Mouse (Mus musculus): ENCODE measurements around the gene Mtmr3.
A peak's percentile ranks its signal among the peaks of the same experiment; 100 is the strongest.

The Mtmr3 gene

DNA sequence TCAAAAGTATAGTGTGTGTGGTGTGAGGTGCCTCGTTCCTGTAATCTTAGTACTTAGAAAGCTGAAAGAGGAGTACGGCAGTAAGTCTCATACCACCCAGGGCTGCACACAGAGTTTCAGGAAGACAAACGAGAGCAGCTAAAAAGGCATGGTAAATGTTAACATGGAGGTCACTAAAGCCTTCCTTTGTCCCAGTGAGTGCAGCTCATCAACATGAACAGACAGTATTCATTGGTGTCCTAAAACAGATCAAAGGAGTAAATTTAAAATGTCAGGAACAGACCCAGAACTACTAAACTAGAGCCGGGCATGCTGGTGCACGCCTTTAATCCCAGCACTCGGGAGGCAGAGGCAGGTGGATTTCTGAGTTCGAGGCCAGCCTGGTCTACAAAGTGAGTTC is 75.7 kb downstream of the Mtmr3 start:
- DNase-seq (ENCODE audit: low spot score): no peak

DNA sequence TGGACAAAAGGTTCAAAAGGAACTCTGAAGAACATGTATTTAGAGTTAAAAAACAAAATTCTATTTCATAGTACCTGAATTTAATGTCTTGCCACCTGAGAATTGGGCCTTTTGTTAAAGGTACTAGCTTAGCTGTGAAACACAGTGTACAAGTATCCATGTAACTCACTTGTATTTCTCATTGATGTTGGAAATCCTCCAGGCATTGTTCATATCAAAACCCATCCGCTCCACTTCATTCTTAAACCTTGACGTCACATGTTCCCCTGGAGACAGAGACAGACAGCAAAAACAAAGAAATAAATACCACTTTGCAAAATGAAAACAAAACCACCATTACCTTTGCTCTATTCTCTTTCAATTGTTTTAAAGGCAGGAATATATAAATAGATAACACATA is 87.2 kb downstream of the Mtmr3 start:
- no peak for DNase-seq (ENCODE audit: low spot score)

DNA sequence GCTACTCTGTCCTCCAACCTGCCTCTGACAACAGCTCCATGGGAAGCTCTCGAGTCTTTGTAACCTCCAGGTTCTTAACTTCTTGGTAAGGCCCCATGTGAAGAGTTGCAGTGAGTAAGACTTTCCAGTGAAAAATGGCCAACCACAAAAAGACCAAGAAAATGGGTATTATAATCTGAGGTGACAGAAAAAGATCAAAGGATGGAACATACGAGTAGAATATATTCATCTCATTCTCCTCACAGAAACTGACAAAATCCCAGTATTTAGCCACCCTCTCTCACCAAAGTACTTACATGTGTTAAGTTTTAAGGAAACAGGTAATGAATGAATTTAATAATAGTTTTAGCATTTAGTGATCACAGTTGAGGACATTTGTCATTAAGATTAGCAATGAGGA is 88.2 kb downstream of the Mtmr3 start:
- no peak for DNase-seq (ENCODE audit: low spot score)

- DNase-seq (ENCODE audit: low spot score): no peak
Observed at GRCm38 (mm10) chr11:4502206-4502605, 92.5 kb downstream of the Mtmr3 start.

GRCm38 (mm10) chr11:4500826-4501225 is 93.8 kb downstream of the Mtmr3 start:
- no peak for DNase-seq (ENCODE audit: low spot score)

DNA sequence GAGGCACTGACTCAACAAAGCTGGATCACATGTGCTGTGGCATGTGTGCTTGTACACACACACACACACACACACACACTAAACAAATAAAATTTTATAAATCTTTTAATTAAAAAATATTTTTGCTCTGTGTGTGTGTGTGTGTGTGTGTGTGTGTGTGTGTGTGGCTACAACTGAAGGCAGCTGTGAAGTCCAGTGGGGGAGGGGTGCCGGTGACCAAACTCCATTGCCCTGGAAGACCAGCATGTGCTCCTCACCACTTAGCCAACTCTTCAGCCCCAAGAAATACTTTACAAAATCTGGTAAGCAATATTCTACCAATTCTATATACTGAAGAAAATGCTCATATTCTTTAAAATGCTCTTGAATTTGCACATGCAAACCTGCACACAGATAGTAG is 94.4 kb downstream of the Mtmr3 start:
- no peak for DNase-seq (ENCODE audit: low spot score)

- DNase-seq (ENCODE audit: low spot score): no peak
Observed at GRCm38 (mm10) chr11:4499456-4499855, 95.2 kb downstream of the Mtmr3 start.

GRCm38 (mm10) chr11:4498774-4499173 is 95.9 kb downstream of the Mtmr3 start:
- DNase-seq (ENCODE audit: low spot score): no peak

DNA sequence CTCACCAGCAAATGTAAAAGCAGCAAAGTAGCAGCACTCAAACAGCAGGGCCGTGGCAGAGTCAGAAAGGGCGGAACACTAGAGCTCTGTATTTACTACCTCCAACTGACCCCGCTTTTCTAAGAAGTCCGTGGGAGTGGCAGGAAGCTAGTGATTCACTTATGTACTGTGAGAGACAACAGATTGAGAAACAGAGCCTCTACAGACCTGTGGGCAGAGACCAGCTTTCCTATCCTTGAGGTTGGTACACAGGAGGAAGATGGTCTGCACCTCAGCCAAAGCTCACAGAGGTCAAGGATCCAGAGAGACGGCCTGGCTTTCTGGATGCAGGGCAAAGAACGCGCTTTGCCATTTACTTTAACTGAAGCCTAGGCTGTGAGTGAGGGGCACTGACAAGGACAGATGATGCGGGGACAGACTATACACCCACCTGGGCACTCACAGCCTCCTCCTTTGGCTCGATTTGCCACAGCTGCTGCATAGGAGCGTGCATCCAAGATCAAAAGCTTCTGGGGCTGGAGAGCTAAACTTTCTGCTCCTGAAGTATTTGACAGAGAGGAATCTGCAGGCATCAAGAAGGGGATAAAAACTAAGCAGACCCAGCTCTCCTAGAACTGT is 97.1 kb downstream of the Mtmr3 start:
- peak; percentile 18 for DNase-seq (ENCODE audit: low spot score)

GRCm38 (mm10) chr11:4495021-4495540 is 99.6 kb downstream of the Mtmr3 start:
- no peak for DNase-seq (ENCODE audit: low spot score)

- no peak for DNase-seq (ENCODE audit: low spot score)
Observed at GRCm38 (mm10) chr11:4489207-4489606, 105.5 kb downstream of the Mtmr3 start.

GRCm38 (mm10) chr11:4488798-4489197 is 105.9 kb downstream of the Mtmr3 start:
- DNase-seq (ENCODE audit: low spot score): no peak

GRCm38 (mm10) chr11:4488367-4488766 is 106.3 kb downstream of the Mtmr3 start:
- no peak for DNase-seq (ENCODE audit: low spot score)

GRCm38 (mm10) chr11:4487401-4487965 is 107.2 kb downstream of the Mtmr3 start:
- peak; percentile 73 for DNase-seq (ENCODE audit: low spot score)

- DNase-seq (ENCODE audit: low spot score): no peak
Observed at GRCm38 (mm10) chr11:4484541-4484940, 110.1 kb downstream of the Mtmr3 start.

- DNase-seq (ENCODE audit: low spot score): no peak
Observed at GRCm38 (mm10) chr11:4482641-4483040, 112.0 kb downstream of the Mtmr3 start.

DNA sequence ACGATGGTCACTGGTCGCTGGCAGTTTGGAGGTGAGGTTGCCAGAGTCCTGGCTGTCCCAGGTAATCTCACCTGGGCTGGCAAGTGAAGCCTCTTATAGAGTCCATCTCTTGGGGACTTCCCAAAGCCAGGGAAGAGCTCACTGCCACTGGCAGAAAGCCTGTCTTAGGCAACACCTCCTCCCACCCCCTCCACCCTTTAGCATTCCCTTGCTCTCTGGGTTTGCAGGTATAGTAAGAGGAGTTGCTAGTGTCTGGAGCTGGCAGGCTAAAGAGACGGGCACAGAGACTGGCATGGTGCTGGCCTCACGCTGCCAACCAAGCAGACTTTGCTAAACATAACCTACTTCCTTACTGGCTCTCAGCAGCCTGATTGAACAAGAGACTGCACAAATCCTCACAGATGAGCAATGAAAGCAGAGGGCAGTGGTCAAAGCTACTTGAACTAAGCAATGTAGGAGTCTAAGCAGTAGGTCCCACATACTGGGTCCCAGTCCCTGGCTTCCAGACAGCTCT is 118.4 kb downstream of the Mtmr3 start:
- DNase-seq (ENCODE audit: low spot score): no peak

DNA sequence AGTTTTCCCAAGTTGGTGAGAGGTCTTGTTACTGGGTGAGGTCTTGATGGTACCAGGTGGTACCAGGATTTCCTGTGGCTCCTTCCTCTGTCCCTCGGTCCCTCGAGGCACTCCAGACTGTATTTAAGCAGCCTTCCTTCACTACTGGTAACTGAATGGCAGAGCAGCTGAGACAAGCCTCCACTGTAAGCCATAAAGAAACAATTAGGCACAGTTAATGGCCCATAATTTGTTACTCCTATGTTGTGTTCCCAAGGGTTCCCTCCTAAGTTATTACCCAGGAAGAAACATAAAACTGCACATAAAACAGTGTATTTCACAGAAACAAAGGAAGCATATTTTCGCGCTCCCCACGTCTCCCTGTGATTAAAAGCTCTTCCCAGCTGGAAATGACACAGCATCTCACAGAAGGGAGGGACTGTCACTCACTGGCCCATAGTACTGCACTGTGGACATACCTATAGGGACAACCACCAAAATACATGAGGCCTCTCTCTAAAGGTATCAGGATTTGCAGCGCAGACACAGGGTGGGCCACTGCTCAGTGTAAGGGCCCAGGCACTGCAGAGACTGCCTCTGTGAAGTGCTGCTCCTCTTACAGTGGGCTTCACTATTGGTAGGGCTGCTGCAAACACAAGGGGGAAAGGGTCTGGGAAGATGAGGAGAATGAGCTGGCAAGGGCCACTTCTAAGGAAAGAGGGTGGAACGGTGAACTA is 122.0 kb downstream of the Mtmr3 start:
- DNase-seq (ENCODE audit: low spot score): no peak

- DNase-seq (ENCODE audit: low spot score): no peak
Observed at GRCm38 (mm10) chr11:4471734-4472133, 122.9 kb downstream of the Mtmr3 start.

DNA sequence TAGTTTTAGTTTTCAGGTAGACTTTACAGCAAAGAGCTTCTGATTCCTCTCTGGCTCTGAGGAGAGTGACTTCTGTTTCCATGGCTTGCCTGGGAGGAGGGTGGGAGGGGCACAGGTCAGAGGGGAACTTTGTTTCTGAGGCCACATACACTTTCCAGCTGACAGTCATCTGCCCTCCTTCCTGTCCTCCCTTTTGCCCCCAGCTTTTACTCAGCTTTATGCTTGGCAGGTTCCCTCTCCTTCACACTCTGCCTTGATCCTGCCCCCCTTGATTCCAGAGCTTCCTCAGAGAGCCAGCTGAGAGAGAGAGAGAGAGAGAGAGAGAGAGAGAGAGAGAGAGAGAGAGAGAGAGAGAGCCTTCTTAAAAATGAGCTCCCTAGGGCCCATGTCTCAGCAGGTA is 123.4 kb downstream of the Mtmr3 start:
- no peak for DNase-seq (ENCODE audit: low spot score)

DNA sequence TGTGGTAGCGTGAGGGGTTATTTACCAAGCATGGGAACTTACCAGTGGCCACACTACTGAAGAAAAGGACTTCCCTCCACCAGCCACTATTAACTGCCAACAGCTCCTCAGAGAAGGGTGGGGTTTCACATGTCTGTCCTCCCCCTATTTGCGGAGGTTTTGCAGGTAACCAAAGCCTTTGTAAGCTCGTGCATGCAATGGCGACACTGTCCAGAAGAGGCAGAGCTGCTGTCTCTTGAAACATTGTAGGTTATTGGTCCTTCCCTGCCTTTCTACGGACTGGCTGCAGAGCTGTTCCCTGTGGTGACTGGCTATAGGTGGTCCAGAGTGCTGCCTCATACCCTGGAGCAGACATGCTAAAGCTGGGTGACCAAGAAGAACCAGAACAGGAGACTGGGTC is 125.6 kb downstream of the Mtmr3 start:
- DNase-seq (ENCODE audit: low spot score): no peak

DNA sequence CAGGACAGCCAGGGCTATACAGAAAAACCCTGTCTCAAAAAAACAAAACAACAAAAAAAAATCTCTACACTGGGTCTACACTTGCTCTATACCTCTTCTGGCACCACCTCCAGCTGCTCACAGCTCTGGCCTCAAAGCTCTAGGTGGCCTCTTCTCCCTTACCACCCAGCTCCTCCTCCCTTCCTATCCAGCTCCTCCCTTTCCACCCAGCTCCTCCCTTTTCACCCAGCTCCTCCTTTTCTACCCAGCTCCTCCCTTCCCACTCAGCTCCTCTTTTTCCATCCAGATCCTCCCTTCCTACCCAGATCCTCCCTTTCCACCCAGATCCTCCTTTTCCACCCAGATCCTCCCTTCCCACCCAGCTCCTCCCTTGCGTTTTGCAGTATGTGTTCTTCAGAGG is 127.2 kb downstream of the Mtmr3 start:
- DNase-seq (ENCODE audit: low spot score): no peak

- DNase-seq (ENCODE audit: low spot score): no peak
Observed at GRCm38 (mm10) chr11:4466191-4466590, 128.5 kb downstream of the Mtmr3 start.

Measured in c-Kit-positive CD71-positive TER-119-positive erythroid progenitor cells, embryonic 14.5 days (primary cell).